Mouse (Mus musculus): ENCODE measurements around the gene Btbd9. TPM values are rescaled to one million over a fixed set of nuclear protein-coding genes. Genes with fewer than 3 reads are reported as not detected.

Gene Btbd9
- polyA plus RNA-seq, 1 experiment from 2014 or later = 40.6 TPM

DNA sequence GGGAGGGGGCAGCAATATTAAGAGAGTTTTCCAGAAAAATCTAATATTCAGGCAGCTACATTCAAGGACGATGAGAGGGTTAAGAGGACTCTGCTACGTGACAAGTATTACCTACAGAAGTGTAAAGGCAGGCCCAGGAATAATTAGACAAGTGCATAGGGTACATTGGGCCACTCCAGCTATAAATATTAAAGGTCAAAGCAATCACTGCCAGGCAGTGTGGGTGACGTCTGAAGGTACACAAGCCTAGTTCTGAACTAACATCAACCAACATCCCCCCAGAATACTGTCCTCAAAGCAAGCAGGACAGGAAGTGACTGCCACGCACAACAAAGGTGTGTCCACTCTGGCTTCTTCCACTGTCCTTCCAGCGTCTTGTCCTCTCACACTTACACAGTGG is 77.5 kb downstream of the Btbd9 start:
- Histone ChIP-seq H3K4me3 (ENCODE audit: low read depth, low read length) (no peak overlapping the region), H3K4me1 (ENCODE audit: insufficient read depth, low read depth, low read length) (no peaks in the 10 kb centered on the region), H3K9ac (replicated peaks; ENCODE audit: low read depth) (no peak overlapping the region), H3K36me3 (ENCODE audit: insufficient read depth, low read length) (no peaks in the 10 kb centered on the region), H3K27ac (ENCODE audit: low read length) (no peak overlapping the region), H3K4me2 (replicated peaks; ENCODE audit: low read depth, low read length) (no peak overlapping the region), H3K9me3 (ENCODE audit: low read length) (no peaks in the 10 kb centered on the region), H3K27me3 (replicated peaks; ENCODE audit: insufficient read depth, low read length) (no peaks in the 10 kb centered on the region)
- TF ChIP-seq CTCF (IDR thresholded peaks at IDR 0.05) (no peak), EP300 (IDR thresholded peaks at IDR 0.05) (no peak)
- 68% methylated on average over 5 of the region's 5 CpGs for WGBS
- no peak for DNase-seq (ENCODE audit: low spot score)
- ATAC-seq = no peak

DNA sequence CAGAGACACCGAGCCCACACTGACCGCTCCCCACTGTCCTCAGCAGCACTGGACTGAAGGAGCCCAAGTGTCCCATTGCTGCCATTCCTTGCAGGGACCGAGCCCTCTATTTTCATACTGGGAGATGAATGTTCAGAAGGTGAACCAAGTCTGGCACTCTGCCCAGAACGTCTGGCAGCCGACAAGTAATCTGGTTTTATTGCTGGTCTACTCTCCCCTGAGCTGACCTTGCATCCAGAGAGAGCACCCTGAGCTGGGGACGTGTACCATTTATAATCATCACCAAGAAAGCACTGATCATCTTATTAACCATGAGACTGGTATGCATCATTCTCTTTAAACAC is 77.9 kb downstream of the Btbd9 start:
- TF ChIP-seq EP300 (IDR thresholded peaks at IDR 0.05) = no peak
- TF ChIP-seq CTCF (IDR thresholded peaks at IDR 0.05) = no peak
- H3K9ac ChIP-seq (replicated peaks; ENCODE audit: low read depth) = no peak overlapping the region
- H3K4me3 ChIP-seq (ENCODE audit: low read depth, low read length) = no peak overlapping the region
- H3K9me3 ChIP-seq (ENCODE audit: low read length) = no peaks in the 10 kb centered on the region
- no peak overlapping the region for H3K27ac ChIP-seq (ENCODE audit: low read length)
- no peaks in the 10 kb centered on the region for H3K27me3 ChIP-seq (replicated peaks; ENCODE audit: insufficient read depth, low read length)
- WGBS = 31% methylated on average over 6 of the region's 6 CpGs
- ATAC-seq (0 out of 2 replicates have a peak, but pooled peaks have one; percentile 32), DNase-seq (ENCODE audit: low spot score) (peak; percentile 29)
- no peaks in the 10 kb centered on the region for H3K4me1 ChIP-seq (ENCODE audit: insufficient read depth, low read depth, low read length)
- H3K36me3 ChIP-seq (ENCODE audit: insufficient read depth, low read length) = no peaks in the 10 kb centered on the region
- H3K4me2 ChIP-seq (replicated peaks; ENCODE audit: low read depth, low read length) = no peak overlapping the region

DNA sequence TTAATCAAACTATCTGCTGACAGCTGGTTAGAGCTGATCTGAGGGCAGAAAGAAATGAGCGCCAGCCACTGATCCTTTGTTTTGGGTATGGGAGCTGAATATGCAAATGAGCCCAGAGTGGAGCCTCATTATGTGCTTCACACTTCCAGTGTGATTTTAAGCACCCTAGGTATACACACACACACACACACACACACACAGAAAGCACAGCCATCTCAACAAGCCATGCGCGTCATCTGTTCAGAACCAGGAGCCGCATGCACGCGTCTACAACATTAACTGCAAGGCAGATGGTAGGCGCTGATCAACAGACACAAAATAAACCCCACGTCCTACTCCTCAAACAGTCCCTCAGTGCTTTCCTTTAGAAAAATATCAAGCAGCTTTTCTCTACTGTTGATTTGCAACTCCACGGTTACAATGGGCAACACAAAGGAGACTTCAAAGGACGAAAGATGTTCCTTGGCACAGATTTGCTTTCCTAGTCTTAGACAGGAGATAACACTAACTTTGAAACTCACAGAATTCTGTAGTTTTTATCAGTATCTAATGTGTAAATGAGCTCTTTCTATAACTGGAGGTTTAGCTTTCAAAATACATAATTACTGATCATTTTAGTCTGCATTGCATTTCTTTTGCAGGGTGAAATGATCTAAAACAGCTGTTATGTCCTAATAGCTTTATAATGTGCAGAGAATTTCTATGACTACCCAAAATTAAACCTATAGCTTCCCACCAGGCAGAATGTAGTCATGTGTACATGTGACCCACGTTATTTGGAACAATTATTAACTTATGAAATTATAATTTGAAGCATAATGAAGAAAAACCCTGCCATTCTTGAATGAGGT is 78.5 kb downstream of the Btbd9 start:
- ATAC-seq (0 out of 2 replicates have a peak, but pooled peaks have one; percentile 32), DNase-seq (ENCODE audit: low spot score) (peak; percentile 52)
- TF ChIP-seq EP300 (IDR thresholded peaks at IDR 0.05) (no peak), CTCF (IDR thresholded peaks at IDR 0.05) (no peak)
- no peaks in the 10 kb centered on the region for H3K27me3 ChIP-seq (replicated peaks; ENCODE audit: insufficient read depth, low read length)
- no peak overlapping the region for H3K27ac ChIP-seq (ENCODE audit: low read length)
- no peaks in the 10 kb centered on the region for H3K36me3 ChIP-seq (ENCODE audit: insufficient read depth, low read length)
- H3K4me1 ChIP-seq (ENCODE audit: insufficient read depth, low read depth, low read length) = no peaks in the 10 kb centered on the region
- H3K9me3 ChIP-seq (ENCODE audit: low read length) = no peaks in the 10 kb centered on the region
- 63% methylated on average over 11 of the region's 11 CpGs for WGBS
- no peak overlapping the region for H3K4me3 ChIP-seq (ENCODE audit: low read depth, low read length)
- H3K4me2 ChIP-seq (replicated peaks; ENCODE audit: low read depth, low read length) = no peak overlapping the region
- no peak overlapping the region for H3K9ac ChIP-seq (replicated peaks; ENCODE audit: low read depth)

DNA sequence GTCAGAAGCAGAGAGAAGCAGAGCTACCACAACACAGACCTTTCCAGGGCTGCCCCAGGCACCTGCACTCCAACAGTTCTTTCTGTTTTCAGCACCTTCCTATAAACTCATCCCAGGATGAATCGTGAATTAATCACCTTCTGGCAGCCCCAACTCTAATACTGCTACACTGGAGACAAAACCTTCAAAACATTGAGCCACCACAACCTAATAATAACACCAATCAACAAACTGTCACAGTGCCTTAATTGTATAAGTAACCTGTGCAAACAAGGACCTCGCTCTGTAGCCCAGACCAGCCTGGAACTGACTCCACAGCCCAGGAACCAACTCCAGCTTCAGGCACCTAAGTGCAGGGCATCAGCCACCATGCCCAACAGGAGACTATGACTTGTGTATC is 80.7 kb downstream of the Btbd9 start:
- no peaks in the 10 kb centered on the region for H3K4me1 ChIP-seq (ENCODE audit: insufficient read depth, low read depth, low read length)
- TF ChIP-seq EP300 (IDR thresholded peaks at IDR 0.05) = no peak
- no peak for TF ChIP-seq CTCF (IDR thresholded peaks at IDR 0.05)

DNA sequence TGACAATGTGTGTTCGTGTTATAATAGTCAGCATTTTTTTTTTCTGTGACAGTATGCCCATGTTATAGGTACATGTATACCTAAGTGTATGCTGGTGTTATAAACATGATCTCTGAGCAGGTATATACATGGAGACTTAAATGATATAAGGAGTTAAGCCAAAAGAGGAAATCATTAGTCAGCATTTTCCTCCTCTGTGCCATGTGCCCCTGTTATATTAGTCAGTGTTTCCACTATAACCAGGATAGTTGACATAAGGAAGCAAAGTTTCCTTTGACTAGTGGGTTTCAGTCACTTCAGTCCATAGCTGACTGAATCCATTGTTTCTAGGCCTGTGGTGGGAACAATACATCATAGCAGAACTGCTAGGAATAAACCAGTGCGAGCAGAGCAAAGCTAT is 81.1 kb downstream of the Btbd9 start:
- no peaks in the 10 kb centered on the region for H3K36me3 ChIP-seq (ENCODE audit: insufficient read depth, low read length)
- H3K27me3 ChIP-seq (replicated peaks; ENCODE audit: insufficient read depth, low read length) = no peaks in the 10 kb centered on the region
- H3K4me1 ChIP-seq (ENCODE audit: insufficient read depth, low read depth, low read length) = no peaks in the 10 kb centered on the region
- H3K4me3 ChIP-seq (ENCODE audit: low read depth, low read length) = no peak overlapping the region
- H3K4me2 ChIP-seq (replicated peaks; ENCODE audit: low read depth, low read length) = no peak overlapping the region
- no peak for ATAC-seq
- no peak for TF ChIP-seq EP300 (IDR thresholded peaks at IDR 0.05)
- no peak for TF ChIP-seq CTCF (IDR thresholded peaks at IDR 0.05)
- 74% methylated on average over 2 of the region's 2 CpGs for WGBS
- H3K9me3 ChIP-seq (ENCODE audit: low read length) = no peaks in the 10 kb centered on the region
- H3K9ac ChIP-seq (replicated peaks; ENCODE audit: low read depth) = no peak overlapping the region
- no peak for DNase-seq (ENCODE audit: low spot score)
- no peak overlapping the region for H3K27ac ChIP-seq (ENCODE audit: low read length)

More for the DNA sequence above, 80.7 kb downstream of the Btbd9 start:
- 90% methylated on average over 2 of the region's 2 CpGs for WGBS
- H3K4me2 ChIP-seq (replicated peaks; ENCODE audit: low read depth, low read length) = no peak overlapping the region
- no peaks in the 10 kb centered on the region for H3K36me3 ChIP-seq (ENCODE audit: insufficient read depth, low read length)
- H3K9me3 ChIP-seq (ENCODE audit: low read length) = no peaks in the 10 kb centered on the region
- no peak overlapping the region for H3K9ac ChIP-seq (replicated peaks; ENCODE audit: low read depth)
- no peak overlapping the region for H3K27ac ChIP-seq (ENCODE audit: low read length)
- ATAC-seq (no peak), DNase-seq (ENCODE audit: low spot score) (no peak)
- no peaks in the 10 kb centered on the region for H3K27me3 ChIP-seq (replicated peaks; ENCODE audit: insufficient read depth, low read length)
- no peak overlapping the region for H3K4me3 ChIP-seq (ENCODE audit: low read depth, low read length)

DNA sequence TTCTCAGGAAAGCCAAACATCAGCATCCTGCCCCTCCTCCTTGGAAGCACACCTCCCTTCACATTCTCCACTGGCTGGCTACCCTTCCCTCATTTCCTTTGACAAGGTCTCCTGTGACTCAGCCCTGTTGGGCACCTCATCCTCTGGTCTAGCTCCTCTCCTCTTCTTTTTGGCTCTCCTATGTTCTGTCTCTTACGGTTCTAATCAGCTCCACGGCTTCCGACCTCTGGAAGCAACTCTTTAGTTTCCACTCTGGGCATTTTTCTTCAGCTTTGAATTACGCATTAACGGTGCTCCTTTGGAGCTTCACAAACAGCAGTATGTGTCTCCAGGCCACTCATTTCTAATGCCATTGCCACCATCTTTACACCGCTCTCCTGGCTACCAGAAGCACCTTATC is 82.8 kb downstream of the Btbd9 start:
- TF ChIP-seq CTCF (IDR thresholded peaks at IDR 0.05) = no peak
- no peak overlapping the region for H3K4me3 ChIP-seq (ENCODE audit: low read depth, low read length)
- H3K9ac ChIP-seq (replicated peaks; ENCODE audit: low read depth) = no peak overlapping the region
- H3K27ac ChIP-seq (ENCODE audit: low read length) = no peak overlapping the region
- DNase-seq (ENCODE audit: low spot score) = no peak
- no peaks in the 10 kb centered on the region for H3K27me3 ChIP-seq (replicated peaks; ENCODE audit: insufficient read depth, low read length)
- WGBS = 94% methylated on average over 6 of the region's 6 CpGs
- H3K9me3 ChIP-seq (ENCODE audit: low read length) = no peaks in the 10 kb centered on the region
- no peak overlapping the region for H3K4me2 ChIP-seq (replicated peaks; ENCODE audit: low read depth, low read length)
- H3K36me3 ChIP-seq (ENCODE audit: insufficient read depth, low read length) = no peaks in the 10 kb centered on the region
- ATAC-seq = no peak
- H3K4me1 ChIP-seq (ENCODE audit: insufficient read depth, low read depth, low read length) = no peaks in the 10 kb centered on the region
